Mouse (Mus musculus) ES-Bruce4 (cell line): ENCODE results near the gene Uqcc2. TPM values are rescaled to one million over a fixed set of nuclear protein-coding genes. Genes with fewer than 3 reads are reported as not detected.

Experiments used
- H3K27ac ChIP-seq: 2 replicates; pipeline ENCODE4 v1.5.1; 2012; ENCODE audit warnings: low read length, inconsistent platforms; ENCODE audit not compliant: insufficient read depth
- H3K27me3 ChIP-seq: 2 replicates; pipeline ENCODE4 v1.6.1; 2012; ENCODE audit warnings: mild to moderate bottlenecking, low read length, inconsistent platforms; ENCODE audit not compliant: control insufficient read depth, poor library complexity, insufficient read depth, severe bottlenecking
- H3K36me3 ChIP-seq: 2 replicates; pipeline ENCODE4 v1.6.1; 2012; ENCODE audit warnings: inconsistent platforms, mild to moderate bottlenecking, low read length, moderate library complexity; ENCODE audit not compliant: control insufficient read depth, poor library complexity, insufficient read depth, severe bottlenecking
- H3K4me1 ChIP-seq: one replicate; pipeline ENCODE4 v1.8.1; 2011; ENCODE audit warnings: low read length; ENCODE audit not compliant: control insufficient read depth, insufficient read depth
- H3K4me3 ChIP-seq: 2 replicates; pipeline ENCODE4 v1.5.1; 2011; ENCODE audit warnings: low read depth, mild to moderate bottlenecking, low read length
- H3K9ac ChIP-seq: 2 replicates; pipeline ENCODE4 v1.6.1; 2012; ENCODE audit warnings: low read depth, mild to moderate bottlenecking, inconsistent platforms; ENCODE audit not compliant: poor library complexity, severe bottlenecking
- H3K9me3 ChIP-seq: replicated peaks from 2 replicates; pipeline ENCODE4 v1.6.1; 2012; ENCODE audit warnings: mild to moderate bottlenecking, low read length, inconsistent platforms; ENCODE audit not compliant: control insufficient read depth, poor library complexity, insufficient read depth, severe bottlenecking
- CTCF ChIP-seq: IDR thresholded peaks from one replicate; pipeline ENCODE4 v1.8.1; 2011; ENCODE audit warnings: low read depth, low read length
- EP300 ChIP-seq: IDR thresholded peaks from 2 replicates; pipeline ENCODE4 v1.6.1; 2011; ENCODE audit warnings: low read depth, low read length; ENCODE audit not compliant: insufficient read depth
- POLR2A ChIP-seq: IDR thresholded peaks from one replicate; pipeline ENCODE4 v1.8.1; 2011; ENCODE audit warnings: low read length; ENCODE audit not compliant: insufficient read depth
- polyA plus RNA-seq: library from polyadenylated mRNA; stranded (reverse); fragments of >200 nt; gene quantifications from 2 replicates; pipeline ENCODE4 v1.2.4, GENCODE M21; 2011; ENCODE audit warnings: low read depth; ENCODE audit not compliant: missing spikeins, insufficient read depth, insufficient read length

Gene Uqcc2
- 138 and 155 TPM in 2 replicates for polyA plus RNA-seq

- Histone ChIP-seq H3K4me3 (peak within 1 kb of the TSS; percentile 75), H3K36me3 (no peaks in the 10 kb centered on the region), H3K27ac (0 out of 2 replicates have a peak within 1 kb of the TSS, but pooled peaks have one; percentile 1), H3K4me1 (peaks cover 3% of the 10 kb centered on the region), H3K9me3 (no peaks in the 10 kb centered on the region), H3K9ac (peak within 1 kb of the TSS; percentile 56), H3K27me3 (no peaks in the 10 kb centered on the region)
- TF ChIP-seq POLR2A = peak; percentile 62
- peak; percentile 73 for TF ChIP-seq CTCF
- TF ChIP-seq EP300 = peak; percentile 49; the same call in 1 of the 2 replicates
These were observed at the start of gene Uqcc2 for GRCm38 (mm10) chr17:27133551-27134141. Gene Uqcc2, minus strand, starts transcription at chr17:27133916.

DNA sequence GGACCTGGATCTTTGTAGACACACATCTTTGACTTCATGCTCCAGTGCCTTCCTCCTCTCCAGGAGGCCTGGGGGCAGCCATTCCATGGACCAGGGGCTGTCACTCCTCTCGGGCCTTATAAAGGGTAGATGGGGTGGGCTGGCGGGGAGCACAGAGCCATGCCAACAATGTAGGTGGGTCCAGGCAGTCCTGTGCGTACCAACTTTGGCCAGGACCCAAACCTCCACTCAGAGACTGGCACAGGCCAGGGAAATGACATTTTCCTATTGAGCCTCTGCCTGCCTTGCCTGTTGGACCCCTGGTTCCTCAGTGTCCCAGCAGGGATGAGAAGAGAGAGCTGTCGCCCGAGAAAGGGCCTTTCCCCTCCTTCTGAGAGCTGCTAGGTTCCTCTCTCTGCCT, 48.7 kb upstream of the Uqcc2 start:
- H3K27me3 ChIP-seq = no peaks in the 10 kb centered on the region
- no peak overlapping the region for H3K9ac ChIP-seq
- no peak for TF ChIP-seq POLR2A
- no peak for TF ChIP-seq CTCF
- TF ChIP-seq EP300 = no peak
- no peaks in the 10 kb centered on the region for H3K9me3 ChIP-seq
- no peak overlapping the region for H3K4me3 ChIP-seq
- peaks cover 4% of the 10 kb centered on the region for H3K4me1 ChIP-seq
- no peak overlapping the region for H3K27ac ChIP-seq
- H3K36me3 ChIP-seq = no peaks in the 10 kb centered on the region

DNA sequence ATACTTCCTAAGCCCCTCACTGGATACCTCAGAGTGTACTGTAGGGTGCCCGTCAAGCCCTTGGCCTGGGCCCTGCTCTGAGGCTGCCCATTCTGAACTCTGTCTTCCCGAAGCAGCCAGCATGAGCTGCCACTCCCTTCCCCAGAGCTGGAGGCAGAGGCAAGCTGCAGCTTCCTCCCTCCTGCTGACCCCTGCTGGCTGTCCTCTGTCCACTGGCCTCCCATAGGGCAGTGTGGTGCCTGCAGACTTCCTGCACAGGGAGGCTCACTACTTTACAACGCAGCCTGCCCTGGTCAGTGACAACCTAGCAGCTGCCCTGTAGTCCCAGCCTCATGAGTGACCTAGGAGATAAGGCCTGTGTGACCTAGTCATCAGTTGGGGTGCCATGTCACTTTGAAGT, 48.0 kb upstream of the Uqcc2 start:
- no peak overlapping the region for H3K9ac ChIP-seq
- no peaks in the 10 kb centered on the region for H3K9me3 ChIP-seq
- H3K36me3 ChIP-seq = no peaks in the 10 kb centered on the region
- H3K4me1 ChIP-seq = peaks cover 4% of the 10 kb centered on the region
- TF ChIP-seq EP300 (no peak), CTCF (peak; percentile 2)
- H3K27ac ChIP-seq = no peak overlapping the region
- H3K27me3 ChIP-seq = no peaks in the 10 kb centered on the region
- no peak overlapping the region for H3K4me3 ChIP-seq

DNA sequence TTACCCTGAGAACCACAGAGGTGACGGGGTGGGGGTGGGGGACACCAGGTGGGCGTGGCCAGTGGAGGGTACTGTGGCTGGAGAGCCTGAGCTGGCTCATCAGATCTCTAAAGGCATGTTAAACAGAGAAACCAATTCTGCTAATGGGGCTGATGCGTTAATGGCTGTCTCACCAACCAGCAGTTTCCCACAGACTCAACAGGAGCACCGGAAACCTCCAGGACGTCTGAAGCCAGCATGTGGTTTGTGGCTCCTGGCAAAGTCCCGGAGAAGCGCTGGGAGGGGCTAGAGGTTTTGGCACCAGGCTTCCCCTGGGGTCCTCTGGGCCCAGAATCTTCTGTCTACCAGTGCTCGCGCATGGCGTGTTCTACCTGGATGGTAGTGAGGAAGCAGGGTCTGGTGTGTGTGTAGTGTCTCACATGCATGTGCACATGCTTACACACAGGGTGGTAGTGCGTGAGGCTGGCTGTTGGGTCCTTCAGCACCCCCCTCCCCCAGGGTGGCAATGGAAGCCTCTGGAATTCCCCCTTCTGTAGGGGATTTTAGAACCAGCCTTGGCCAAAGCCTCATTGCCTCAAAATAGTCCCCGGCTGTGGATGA, 46.1 kb upstream of the Uqcc2 start:
- no peak overlapping the region for H3K9ac ChIP-seq
- H3K4me1 ChIP-seq = peaks cover 4% of the 10 kb centered on the region
- TF ChIP-seq CTCF = no peak
- H3K36me3 ChIP-seq = no peaks in the 10 kb centered on the region
- no peak overlapping the region for H3K4me3 ChIP-seq
- no peaks in the 10 kb centered on the region for H3K27me3 ChIP-seq
- no peaks in the 10 kb centered on the region for H3K9me3 ChIP-seq
- no peak overlapping the region for H3K27ac ChIP-seq

- H3K9ac ChIP-seq = peak overlapping the region; percentile 87
- peak overlapping the region; percentile 94 for H3K4me3 ChIP-seq
- TF ChIP-seq POLR2A (peak; percentile 27), EP300 (0 out of 2 replicates have a peak, but pooled peaks have one; percentile 23), CTCF (no peak)
- no peaks in the 10 kb centered on the region for H3K27me3 ChIP-seq
- no peaks in the 10 kb centered on the region for H3K9me3 ChIP-seq
- H3K4me1 ChIP-seq = peaks cover 4% of the 10 kb centered on the region
- H3K27ac ChIP-seq = peak overlapping the region; percentile 84
- no peaks in the 10 kb centered on the region for H3K36me3 ChIP-seq
These were observed 44.9 kb upstream of the Uqcc2 start for GRCm38 (mm10) chr17:27178427-27179177.

GRCm38 (mm10) chr17:27178019-27178418, 44.3 kb upstream of the Uqcc2 start:
- Histone ChIP-seq H3K27ac (peak overlapping the region; percentile 84), H3K36me3 (no peaks in the 10 kb centered on the region), H3K4me3 (peak overlapping the region; percentile 94), H3K4me1 (peaks cover 4% of the 10 kb centered on the region), H3K27me3 (no peaks in the 10 kb centered on the region), H3K9me3 (no peaks in the 10 kb centered on the region), H3K9ac (peak overlapping the region; percentile 87)
- TF ChIP-seq EP300 (no peak), CTCF (no peak), POLR2A (no peak)
